Mouse (Mus musculus): ENCODE measurements around the gene Cers6.
A peak's percentile ranks its signal among the peaks of the same experiment; 100 is the strongest.

The Cers6 gene

DNA sequence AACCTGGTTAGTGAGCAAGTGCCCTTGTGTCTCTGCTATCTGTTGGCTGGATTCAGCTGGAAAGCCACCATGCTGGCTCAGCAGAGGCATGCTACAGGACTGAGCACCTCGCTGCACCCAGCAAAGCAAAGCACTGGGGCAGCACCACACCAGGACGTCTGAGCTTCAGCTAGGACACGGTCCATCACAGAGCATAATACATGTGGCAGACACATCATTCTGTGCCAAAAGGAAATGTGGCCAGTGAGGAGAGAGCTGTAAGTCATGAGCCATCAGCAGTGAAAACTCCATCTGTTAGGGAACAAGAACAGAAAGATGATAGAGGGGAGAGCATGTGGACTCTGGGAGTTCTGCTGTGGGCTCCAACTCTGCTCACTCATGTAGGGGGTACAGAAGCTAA lies 254.7 kb downstream of the Cers6 start:
- no peak for DNase-seq (ENCODE audit: low spot score)

DNA sequence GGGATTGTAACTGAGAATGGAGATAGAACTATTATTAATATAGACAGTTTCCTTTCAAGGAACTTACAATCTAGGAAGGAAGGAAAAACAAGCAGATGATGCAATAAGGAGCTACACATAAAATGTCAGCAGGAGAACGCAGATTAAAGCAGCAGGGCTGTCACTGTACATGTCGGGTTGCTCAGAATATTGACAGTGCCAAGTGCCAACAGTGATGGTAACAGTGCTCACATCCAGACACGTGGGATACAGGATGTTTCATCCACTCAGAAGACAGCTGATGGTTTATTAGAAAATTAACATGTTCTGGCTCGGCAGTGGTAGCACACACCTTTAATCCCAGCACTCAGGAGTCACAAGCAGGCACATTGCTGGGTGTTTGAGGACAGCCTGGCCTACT lies 255.5 kb downstream of the Cers6 start:
- DNase-seq (ENCODE audit: low spot score) = no peak

DNA sequence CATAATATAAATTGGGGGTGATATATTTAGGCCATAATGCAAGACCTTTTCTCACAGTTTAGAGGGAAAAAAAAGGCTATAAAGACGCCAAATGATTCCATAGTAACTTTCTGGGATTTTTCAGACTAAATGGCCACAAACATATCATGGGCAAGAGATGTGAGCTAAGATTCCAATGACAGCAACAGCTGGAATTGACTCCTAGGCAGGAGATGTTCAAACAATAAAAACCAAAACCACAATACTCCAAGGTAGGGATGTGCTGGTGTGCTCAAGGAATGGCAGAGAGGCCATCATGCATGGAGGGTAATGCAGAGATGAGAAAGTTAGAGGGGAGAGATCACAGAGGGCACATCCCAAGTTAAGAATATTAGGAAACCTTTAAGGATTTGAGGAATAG lies 257.8 kb downstream of the Cers6 start:
- no peak for DNase-seq (ENCODE audit: low spot score)

DNA sequence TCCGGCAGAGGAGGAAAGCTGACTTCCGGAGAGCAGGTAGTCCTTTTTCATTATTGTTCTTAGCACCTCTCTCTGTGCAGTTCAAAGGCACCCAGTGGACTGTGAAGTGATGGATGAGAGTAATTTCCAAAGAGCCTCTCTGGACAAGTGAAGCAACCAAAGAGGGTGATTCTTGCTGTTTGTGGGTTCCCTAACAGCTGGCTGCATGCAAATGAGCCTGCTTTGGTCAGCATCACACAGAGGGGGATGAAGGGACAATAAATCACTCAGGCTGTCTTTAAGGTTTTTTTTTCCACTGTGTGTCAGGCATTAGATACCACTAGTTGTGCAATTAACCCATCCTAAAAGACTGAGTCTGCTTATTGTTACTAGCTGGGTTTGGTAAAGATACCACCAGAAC lies 258.5 kb downstream of the Cers6 start:
- no peak for DNase-seq (ENCODE audit: low spot score)

DNA sequence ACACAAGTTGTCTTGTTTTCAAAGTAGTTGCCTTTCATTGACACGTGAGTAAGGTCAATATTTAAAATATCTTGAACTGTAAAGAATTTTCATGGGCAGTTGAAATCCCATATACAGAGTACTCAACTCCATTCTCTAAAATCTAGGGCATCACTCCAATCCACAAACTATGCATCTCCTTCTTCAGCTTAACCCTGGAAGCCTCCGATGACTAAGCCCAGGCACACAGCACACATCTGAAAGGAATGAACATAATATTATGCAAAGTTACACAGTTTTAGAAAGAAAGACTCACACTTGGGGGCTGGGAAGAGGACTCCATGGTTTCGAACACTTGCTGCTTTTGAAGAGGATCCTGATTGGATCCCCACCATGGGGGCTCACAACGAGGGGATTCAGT lies 260.4 kb downstream of the Cers6 start:
- DNase-seq (ENCODE audit: low spot score) = no peak

DNA sequence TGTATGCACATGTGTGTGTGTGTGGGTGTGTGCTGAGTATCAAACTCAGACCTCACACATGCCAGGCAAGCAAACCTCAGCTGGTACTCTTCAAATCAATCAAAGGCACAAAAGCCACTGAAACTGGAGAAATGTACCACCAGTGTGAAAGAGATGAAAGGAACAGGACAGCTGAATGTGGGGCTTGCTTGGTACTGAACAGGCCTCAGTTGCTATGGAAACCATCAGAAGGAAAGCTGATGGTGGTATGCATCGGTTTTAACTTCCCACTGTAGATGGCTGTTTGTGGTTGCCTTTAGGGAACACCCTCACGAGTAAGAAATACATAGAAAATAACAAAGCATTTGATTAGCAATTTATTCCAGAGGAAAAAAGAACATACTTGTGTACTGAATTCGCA lies 264.2 kb downstream of the Cers6 start:
- no peak for DNase-seq (ENCODE audit: low spot score)

DNA sequence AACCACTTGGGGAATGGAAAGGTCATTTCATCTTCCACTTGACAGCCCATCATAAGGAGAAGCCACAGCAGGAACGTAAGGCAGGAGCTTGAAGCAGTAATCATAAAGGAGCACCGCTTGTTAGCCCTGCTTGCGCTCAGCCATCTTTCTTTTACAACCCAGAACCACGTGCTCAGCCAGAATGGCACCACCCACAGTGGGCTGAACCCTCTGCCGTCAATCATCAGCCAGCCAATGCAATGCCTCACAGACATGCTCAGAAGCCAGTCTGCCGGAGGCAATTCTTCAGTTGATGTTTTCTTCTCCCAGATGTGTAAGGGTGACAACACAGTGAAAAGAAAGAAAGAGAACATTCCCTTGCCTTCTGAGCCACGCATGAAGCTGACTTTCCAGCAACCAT lies 267.1 kb downstream of the Cers6 start:
- DNase-seq (ENCODE audit: low spot score) = no peak

DNA sequence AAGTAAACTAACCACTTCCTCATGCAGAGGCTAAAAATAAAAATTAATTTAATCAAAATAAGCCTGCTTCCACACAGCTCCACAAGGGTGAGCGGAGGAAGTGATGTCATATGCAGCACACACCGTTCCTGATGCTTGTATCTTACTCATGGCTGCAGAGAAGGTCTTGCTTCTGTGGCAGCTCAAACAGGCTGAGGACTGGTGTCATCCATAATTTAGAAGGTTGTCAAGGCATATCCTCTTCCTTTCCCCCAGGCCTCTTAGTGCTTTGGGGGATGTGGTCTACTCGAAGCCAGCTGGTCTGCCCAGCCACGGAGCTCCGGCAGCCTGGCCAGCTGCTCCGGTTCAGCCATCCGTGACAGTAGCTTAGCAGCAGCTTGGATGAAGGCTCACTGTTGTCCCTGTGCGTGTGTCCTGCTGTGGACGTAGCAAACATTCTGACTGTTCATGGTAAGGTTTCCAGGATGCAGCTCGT lies 267.7 kb downstream of the Cers6 start:
- no peak for DNase-seq (ENCODE audit: low spot score)

DNA sequence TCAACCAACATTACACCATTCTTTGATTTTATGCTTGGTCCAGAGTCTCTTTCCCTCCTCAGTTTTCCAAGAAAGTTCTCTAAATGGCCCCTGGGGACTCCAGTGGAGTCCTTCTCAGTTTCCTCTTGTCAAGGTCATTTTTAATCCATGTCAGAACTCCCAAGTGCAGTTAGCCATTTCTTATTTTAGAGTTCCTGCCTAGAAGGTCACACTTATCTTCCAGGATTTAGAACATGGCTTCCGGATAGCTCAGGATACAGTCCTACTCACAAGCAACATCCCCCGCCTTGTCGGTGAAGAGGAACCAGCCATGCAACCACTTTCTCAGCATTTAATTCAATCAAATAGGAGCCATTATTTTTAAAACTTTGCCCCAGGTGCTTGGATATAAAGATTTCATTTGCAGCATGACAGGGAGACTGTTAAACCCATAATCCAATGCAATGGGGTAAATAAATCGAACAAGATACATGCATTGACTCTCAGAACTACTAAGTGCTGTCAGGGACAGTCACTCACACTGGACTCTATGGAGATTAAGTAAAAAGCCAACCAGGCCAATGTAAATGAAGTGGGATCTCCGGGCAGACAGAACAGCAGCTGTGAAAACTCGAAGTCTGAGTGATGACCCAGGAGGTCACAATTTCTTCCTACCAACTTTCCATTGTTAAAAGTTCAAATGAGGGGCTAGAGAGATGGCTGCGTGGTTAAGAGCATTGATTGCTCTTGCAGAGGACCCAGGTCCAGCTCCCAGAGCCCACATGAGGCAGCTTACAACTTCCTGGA lies 268.4 kb downstream of the Cers6 start:
- DNase-seq (ENCODE audit: low spot score) = no peak

DNA sequence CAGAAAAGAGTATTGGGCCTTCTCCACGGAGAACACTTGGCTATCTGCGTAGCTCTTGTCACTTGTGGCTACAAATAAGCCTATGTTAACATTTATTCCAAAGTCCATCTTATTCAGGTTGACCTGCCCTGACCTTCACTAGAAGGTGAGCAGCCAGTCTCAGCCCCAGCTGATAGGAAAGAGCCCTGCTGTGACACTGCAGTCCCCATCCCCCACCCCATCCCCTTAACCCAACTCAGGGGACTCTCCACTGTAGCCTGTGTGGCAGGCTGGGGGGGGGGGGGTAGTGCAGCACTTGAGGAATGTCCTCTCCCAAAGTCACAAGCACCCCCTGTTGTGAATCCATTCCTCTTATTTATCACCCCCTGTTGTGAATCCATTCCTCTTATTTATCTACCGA lies 270.8 kb downstream of the Cers6 start:
- DNase-seq (ENCODE audit: low spot score) = no peak

DNA sequence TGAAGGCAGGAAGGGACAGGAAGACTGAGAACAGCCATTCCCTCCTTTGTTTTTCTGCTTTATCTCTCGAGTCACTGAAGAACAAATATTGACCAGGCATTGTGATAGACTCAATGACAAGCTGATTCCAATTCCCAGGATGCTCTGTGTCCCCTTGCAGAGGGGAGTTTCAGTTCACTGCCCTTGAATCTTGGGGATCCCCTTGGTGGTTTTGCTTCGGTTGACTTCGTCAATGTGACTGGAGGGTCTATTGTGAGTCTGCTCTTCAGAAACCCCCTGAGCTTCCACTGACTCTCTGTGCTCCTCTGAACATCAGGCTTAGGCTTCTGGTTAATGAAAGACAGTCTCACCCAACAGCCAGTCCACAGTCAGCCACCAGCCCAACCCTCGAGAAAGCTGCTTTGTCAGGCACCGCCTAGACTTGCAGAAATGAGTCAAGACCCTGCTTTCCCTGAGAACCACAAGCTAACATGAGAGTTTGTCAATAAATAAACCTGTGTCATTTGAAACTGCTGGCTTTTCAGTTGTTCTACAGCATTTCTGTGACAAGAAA lies 271.3 kb downstream of the Cers6 start:
- DNase-seq (ENCODE audit: low spot score) = peak; percentile 84

DNA sequence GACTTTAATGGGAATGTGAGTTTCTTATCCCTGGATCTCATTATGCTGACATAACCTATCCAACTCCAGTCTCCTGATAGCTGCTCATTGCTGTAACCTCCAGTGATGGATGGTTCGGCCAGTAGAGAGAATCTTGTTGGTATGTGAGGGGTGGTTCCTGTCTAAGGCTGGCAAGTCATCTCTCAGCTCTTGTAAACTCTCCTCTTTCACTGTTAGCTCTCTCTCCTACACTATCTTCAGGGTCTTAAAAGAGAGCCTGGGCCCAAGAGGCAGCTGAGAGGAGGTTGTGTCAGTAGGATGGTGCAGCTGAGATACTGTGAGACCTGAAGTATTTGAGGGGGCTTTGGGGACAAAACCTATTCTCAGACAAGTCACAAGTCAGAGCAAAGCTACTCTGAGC lies 272.9 kb downstream of the Cers6 start:
- no peak for DNase-seq (ENCODE audit: low spot score)

DNA sequence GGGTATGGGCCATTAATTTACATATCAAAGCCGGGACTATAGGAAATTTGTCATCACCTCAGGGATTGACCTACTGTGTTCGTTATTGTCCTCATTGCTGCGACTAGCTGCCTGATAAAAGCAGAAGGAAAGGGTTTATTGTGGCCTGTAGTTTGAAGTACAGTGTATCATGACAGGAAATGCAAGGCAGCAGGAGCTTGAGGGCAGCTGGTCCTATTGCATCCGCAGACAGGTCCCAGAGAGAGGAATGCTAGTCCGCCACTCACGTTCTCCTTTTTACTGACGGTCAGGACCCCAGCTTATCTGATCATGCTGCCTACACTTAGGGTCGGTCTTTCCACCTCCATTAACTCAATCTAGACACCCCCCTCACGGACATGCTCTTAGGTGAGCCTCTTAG lies 273.7 kb downstream of the Cers6 start:
- no peak for DNase-seq (ENCODE audit: low spot score)

DNA sequence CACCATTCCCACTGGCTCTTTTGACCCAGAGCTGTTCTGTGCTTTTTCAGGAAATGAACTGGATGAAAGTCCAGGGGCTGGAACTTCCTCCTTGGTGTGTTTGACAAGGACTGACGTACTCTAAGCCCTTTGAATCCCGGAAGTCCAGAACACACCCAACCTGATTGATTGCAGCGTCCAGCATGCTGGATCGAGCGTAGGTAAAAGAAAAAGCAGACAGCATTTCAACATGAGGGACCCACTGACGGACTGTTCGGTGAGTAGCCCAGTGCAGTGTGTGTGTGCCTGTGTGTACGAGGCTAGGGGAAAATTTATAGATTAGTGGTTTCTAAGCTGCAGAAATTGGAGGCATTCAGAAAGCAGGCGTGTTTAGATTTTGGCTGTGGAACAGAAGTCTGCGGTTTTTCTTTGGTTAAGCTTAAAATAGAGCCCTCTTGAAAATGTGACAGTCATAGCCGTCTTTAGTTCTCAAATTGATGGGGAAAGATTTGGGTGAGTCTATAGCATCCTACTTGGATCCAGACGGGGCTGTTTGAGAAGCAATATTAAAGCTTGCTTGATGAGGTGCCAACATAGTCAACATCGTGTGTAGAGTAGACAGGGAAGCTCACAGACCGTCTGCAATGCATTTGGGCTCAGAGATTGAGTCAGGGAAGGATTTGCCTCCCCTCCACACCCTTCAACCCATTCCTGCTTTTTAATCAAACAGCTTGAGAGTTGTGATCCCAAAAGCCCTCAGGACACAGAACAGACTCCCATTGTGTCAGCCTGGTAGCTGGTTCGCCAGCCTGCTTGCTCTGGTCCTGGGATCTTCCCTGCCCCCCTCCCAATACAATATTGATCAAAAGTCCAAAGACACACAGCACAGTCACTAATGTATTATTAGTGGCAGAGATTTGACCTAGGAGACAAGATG lies 274.7 kb downstream of the Cers6 start, which contains the start of gene Nostrin:
Gene Nostrin, plus strand, starts transcription at position 140 of the 916 bp plus-strand sequence.
- peak; percentile 81 for DNase-seq (ENCODE audit: low spot score)

DNA sequence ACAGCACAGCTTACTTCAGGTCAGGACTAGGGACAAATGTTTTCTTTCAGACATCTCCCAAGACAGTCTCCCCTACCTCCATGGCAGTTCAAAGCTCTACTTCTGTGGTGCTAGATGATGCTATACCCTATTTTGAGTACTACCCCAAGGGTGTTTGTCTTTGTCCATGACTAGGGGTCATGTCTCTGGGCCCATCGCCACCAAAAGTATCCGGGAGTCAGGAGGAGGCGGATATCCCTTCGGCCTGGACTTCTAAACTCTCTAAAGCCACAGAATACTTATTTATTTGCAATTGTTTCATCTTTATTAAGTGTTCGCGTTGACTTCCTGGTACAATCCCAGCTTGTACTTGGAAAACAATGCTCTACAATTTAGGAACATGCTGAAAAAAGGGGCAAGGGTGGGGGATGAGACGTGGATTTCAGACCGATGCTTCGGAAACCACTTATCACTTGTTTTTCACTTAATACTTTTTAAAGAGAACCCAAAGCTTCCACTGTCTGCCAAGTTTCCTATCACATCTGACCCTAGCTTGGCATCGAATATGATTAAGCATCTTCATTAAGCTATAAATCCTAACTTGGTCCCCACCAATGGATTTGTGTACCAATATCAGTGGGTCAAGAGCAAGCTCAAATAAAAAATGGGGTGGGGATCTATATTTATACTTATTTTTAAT lies 276.3 kb downstream of the Cers6 start:
- DNase-seq (ENCODE audit: low spot score) = no peak

DNA sequence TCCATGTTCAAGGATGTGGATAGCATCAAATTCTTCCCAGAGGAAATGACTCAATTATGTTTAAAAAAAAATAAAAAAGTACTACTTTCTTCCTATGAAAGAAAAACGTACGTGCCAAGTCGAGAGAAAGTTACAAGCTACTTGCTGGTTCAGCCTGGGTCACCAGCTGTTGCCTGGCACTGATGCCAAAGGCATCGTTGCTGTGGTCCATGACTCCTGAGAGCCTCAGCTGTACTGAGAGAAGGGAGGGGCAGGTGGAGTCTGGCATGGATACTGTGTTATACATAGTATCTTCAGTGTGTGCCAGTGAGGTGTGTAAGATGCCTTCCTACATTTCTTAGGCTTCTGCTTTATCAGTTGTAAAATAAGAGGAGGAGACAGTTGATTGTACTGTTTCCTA lies 277.5 kb downstream of the Cers6 start:
- no peak for DNase-seq (ENCODE audit: low spot score)

DNA sequence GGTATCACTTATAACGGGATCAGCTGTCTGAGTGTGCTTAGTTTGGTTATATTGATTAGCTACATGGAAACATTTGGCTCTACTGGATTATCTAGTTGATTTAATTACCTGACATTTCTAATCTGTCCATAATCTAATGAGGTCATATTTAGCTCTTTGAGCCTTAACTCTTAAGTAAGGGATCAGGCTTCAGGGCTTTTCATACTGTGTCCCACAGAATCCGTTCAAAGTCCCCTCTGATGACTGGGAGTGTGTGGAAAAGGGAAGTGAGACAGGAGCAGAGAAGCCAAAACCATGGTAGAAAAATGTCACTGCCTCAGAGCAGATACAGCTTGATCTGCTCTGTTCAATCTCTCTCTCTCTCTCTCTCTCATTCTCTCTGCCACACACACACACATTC lies 279.0 kb downstream of the Cers6 start:
- DNase-seq (ENCODE audit: low spot score) = no peak

DNA sequence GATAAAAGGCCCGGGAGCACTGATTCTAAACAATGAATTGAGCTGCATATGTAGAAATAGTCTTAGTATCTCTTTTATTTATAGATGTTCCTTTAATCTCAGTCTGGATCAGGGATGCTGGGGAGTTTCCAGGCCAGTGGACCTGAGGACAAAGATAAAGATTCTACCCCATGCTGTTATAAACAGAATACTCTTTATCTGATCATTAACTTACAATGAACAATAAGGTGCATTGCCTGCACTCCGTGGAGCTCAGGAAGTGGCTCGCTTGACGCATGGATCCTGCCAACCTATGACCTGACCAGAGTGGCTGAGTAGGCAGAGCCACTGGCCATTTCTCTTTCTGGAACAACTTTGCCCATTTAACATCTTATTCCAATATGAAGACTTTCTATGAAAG lies 279.6 kb downstream of the Cers6 start:
- no peak for DNase-seq (ENCODE audit: low spot score)

DNA sequence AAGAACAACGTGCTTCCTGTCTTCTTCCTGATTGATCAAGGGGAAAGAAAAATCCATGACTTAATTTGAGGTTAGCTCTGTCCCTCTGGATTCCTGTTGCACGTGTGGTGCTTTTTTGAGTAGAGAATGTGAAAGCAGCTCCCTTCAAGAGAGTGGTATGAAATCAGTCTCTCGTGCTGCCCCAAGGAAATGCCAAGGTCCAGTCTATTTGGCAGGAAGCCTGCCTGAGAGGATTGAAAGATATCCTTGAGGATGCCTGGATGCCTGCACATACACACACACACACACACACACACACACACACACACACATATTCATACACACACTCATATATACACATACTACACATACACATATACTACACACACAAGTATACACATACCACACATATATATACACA lies 287.4 kb downstream of the Cers6 start:
- no peak for DNase-seq (ENCODE audit: low spot score)

DNA sequence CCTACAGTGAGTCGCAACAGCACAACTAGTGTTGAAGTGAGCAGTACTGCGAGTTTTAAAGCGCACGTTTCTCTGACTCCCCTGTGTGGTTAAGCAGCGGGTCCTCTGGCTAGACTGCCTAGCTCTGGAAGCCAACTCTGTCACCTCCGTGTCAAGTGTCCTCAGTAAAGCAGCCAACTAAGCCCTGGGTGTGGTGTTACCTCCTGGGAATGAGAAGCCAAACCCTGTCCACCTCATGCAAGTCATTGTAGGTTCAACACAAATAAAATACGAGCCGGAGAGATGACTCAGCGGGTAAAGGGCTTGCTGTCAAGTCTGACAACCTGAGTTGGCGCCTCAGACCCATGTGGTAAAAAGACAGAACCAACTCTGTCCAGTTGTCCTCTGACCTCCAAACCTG lies 287.9 kb downstream of the Cers6 start:
- DNase-seq (ENCODE audit: low spot score) = no peak

DNA sequence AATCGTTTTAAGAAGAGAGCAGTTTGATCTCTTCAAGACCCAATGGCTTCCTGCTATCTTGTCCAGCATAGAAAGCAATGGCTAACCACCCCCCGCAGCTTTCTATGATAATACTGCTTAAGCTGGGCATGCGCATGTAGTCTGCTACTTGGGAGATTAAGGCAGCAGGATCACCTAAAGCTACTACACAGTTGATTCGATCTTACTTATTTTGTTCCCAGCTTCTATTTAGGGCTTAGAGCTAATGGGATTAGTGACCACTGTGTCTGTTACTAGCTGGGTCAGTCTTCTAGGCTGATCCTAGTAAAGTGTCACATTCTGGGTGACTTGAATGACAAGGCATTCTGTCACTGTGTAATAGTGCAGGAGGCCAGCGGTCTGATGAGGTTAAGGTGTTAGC lies 289.6 kb downstream of the Cers6 start:
- DNase-seq (ENCODE audit: low spot score) = no peak

DNA sequence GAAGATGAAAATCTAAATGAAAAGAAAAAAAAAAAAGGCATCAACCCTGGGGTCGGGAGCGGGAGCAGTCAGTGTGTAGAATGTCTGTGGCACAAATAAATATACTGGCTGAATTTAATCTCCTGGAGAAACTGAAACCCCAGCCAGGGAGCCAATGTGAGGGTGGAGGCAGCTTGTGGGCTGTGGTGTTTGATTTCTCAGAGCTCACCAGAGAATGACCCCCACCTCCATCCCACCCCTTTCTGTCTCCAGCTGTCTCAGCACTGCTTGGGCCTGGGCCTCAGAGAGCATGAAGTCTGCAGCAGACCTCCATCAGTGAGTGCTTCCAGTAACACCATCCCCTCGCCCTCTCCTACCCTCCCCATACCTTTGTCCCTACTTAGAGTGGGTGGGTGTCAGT lies 294.6 kb downstream of the Cers6 start:
- DNase-seq (ENCODE audit: low spot score) = no peak
